Mouse (Mus musculus): ENCODE data around the gene Gm10065. TPM values are rescaled to one million over a fixed set of nuclear protein-coding genes. Genes with fewer than 3 reads are reported as not detected.

The Gm10065 gene
- polyA plus RNA-seq, 1 experiment from 2014 or later = not detected

DNA sequence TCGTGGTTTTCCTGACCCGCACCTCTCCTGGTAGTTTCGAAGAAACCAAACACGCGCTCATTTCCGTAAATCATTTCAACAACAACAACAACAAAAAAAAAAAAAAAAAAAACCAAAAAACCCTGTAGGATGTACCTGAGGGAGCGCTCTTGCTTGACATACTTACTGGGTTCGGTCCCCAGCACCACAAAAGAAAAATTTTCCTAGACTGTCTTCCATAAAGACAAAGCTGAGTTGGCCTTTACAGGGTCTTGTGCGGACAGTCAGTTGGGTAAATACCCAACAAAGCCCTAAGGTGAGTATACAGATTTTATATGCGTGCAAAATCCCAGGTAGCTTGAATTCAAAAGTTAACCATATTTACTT lies 38.1 kb downstream of the Gm10065 start:
- Histone ChIP-seq H3K27ac (ENCODE audit: low read length) (no peak overlapping the region), H3K4me3 (replicated peaks; ENCODE audit: low read length) (peak overlapping the region; percentile 68), H3K27me3 (replicated peaks; ENCODE audit: control insufficient read depth, insufficient read depth, low read length) (no peaks in the 10 kb centered on the region), H3K36me3 (ENCODE audit: control insufficient read depth, insufficient read depth) (peaks cover 16% of the 10 kb centered on the region), H3K9ac (replicated peaks; ENCODE audit: low read depth, low read length) (peak overlapping the region; percentile 77), H3K4me2 (ENCODE audit: low read length) (peak overlapping the region; percentile 96), H3K9me3 (ENCODE audit: control insufficient read depth, low read length) (no peaks in the 10 kb centered on the region), H3K4me1 (replicated peaks; ENCODE audit: control insufficient read depth, insufficient read depth, low read length) (peaks cover 9% of the 10 kb centered on the region)
- WGBS = 14% methylated on average over 10 of the region's 10 CpGs
- peak; percentile 31 for ATAC-seq

DNA sequence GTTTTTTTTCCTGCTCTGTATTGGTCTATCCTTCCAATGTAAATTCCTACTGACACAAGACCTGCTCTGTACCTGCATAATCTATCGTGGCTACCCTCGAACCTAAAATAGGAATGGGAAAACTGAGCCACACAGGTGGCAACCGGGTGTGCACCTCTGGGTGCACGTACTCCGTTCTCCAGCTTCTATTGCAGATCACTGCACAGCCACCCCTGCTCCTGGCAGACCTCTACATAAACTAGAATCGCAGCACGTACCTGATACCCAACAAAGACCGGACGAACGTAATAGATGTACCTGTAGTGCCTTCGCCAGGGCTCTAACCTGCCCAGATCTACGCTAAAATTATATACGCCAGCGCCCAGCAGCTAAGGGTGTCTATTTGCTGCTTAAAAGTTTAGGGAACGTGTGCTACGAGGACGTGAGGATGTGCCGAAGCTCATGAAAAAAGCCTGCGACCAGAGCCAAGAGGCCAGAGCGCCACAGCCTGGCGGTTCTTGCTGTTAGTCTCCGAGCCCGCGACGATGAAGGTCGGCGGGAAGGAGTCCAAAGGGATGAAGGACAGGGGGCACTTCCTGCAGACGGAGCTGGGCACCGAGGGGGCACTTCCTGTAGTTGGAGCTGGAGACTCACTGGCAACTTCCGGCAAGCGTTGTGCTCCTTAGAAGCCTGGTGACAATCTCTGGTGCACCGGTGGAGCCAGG lies 38.6 kb downstream of the Gm10065 start, which contains the start of gene Pgbd1:
Gene Pgbd1, minus strand, starts transcription at position 556 of the 704 bp plus-strand sequence.
- H3K27ac ChIP-seq (ENCODE audit: low read length) = peak within 1 kb of the TSS; percentile 66
- no peaks in the 10 kb centered on the region for H3K27me3 ChIP-seq (replicated peaks; ENCODE audit: control insufficient read depth, insufficient read depth, low read length)
- WGBS = under 1% methylated on average over 32 of the region's 32 CpGs
- peaks cover 9% of the 10 kb centered on the region for H3K4me1 ChIP-seq (replicated peaks; ENCODE audit: control insufficient read depth, insufficient read depth, low read length)
- peak within 1 kb of the TSS; percentile 68 for H3K4me3 ChIP-seq (replicated peaks; ENCODE audit: low read length)
- H3K36me3 ChIP-seq (ENCODE audit: control insufficient read depth, insufficient read depth) = peaks cover 15% of the 10 kb centered on the region; the same call in 1 of the 2 replicates
- peak; percentile 91 for ATAC-seq
- H3K9me3 ChIP-seq (ENCODE audit: control insufficient read depth, low read length) = no peaks in the 10 kb centered on the region
- H3K9ac ChIP-seq (replicated peaks; ENCODE audit: low read depth, low read length) = peak within 1 kb of the TSS; percentile 77
- peak within 1 kb of the TSS; percentile 96 for H3K4me2 ChIP-seq (ENCODE audit: low read length)

DNA sequence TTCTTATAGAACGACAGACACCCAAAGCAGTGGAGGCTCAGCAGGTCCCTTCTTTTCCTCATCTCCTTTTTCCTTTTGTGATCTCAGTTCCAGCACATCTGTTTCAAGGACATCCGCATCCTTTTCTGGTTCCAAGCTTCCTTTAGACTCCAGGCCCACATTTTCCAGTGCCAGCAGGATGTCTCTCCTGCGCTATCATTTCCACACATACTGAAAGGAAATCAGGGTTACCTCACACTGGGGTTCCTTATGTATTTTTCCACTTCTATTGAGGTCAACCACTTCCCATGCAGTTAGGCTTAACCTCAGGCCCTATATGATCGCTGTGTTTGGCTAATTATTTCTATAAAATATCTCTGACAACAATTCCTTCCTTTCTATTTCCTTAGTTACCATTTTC lies 43.8 kb downstream of the Gm10065 start:
- no peak overlapping the region for H3K9ac ChIP-seq (replicated peaks; ENCODE audit: low read depth, low read length)
- no peaks in the 10 kb centered on the region for H3K36me3 ChIP-seq (ENCODE audit: control insufficient read depth, insufficient read depth)
- H3K27ac ChIP-seq (ENCODE audit: low read length) = no peak overlapping the region
- no peak overlapping the region for H3K4me2 ChIP-seq (ENCODE audit: low read length)
- H3K4me1 ChIP-seq (replicated peaks; ENCODE audit: control insufficient read depth, insufficient read depth, low read length) = peaks cover 5% of the 10 kb centered on the region
- H3K27me3 ChIP-seq (replicated peaks; ENCODE audit: control insufficient read depth, insufficient read depth, low read length) = no peaks in the 10 kb centered on the region
- 91% methylated on average over 4 of the region's 4 CpGs for WGBS
- H3K9me3 ChIP-seq (ENCODE audit: control insufficient read depth, low read length) = no peaks in the 10 kb centered on the region
- no peak overlapping the region for H3K4me3 ChIP-seq (replicated peaks; ENCODE audit: low read length)
- no peak for ATAC-seq

MicroRNA genes within 50 kb of the gene (microRNA counts, 519-probe panel; counts per million panel counts)
- 3,015 counts per million, percentile 77 among the panel's probes with 10 or more counts for microRNA mmu-miR-1896

Small RNA genes lying within 50 kb of the gene (microRNA-seq; reads per million reads assigned to microRNA genes)
- not detected for gene Mir1896

Other genes with a start within 250 kb of the Gm10065 start
- not detected in 2 replicates for gene Gpx5, start 186.7 kb downstream of the Gm10065 start, polyA plus RNA-seq (2015; fragmentation: Nextera tagmentation; extraction: Ambion mirVana)
- gene Gpx6, start 167.3 kb downstream of the Gm10065 start, polyA plus RNA-seq (2015; fragmentation: Nextera tagmentation; extraction: Ambion mirVana) = not detected in 2 replicates
- gene Olfr1367, start 132.5 kb downstream of the Gm10065 start, polyA plus RNA-seq (2015; fragmentation: Nextera tagmentation; extraction: Ambion mirVana) = not detected in 2 replicates
- 15.5 and 16.1 TPM in 2 replicates for gene Zscan12, start 116.6 kb downstream of the Gm10065 start, polyA plus RNA-seq (2015; fragmentation: Nextera tagmentation; extraction: Ambion mirVana)
- gene Zkscan3, start 76.7 kb downstream of the Gm10065 start, polyA plus RNA-seq (2015; fragmentation: Nextera tagmentation; extraction: Ambion mirVana) = 92.6 and 93.3 TPM in 2 replicates
- 2.0 and 3.4 TPM in 2 replicates for gene Pgbd1, start 38.4 kb downstream of the Gm10065 start, polyA plus RNA-seq (2015; fragmentation: Nextera tagmentation; extraction: Ambion mirVana)
- 16.2 and 22.1 TPM in 2 replicates for gene Zscan26, start 25.7 kb downstream of the Gm10065 start, polyA plus RNA-seq (2015; fragmentation: Nextera tagmentation; extraction: Ambion mirVana)
- gene Nkapl, start 10.9 kb downstream of the Gm10065 start, polyA plus RNA-seq (2015; fragmentation: Nextera tagmentation; extraction: Ambion mirVana) = 2.8 and 4.3 TPM in 2 replicates
- 10.1 and 10.7 TPM in 2 replicates for gene Zkscan4, start 534 bp downstream of the Gm10065 start, polyA plus RNA-seq (2015; fragmentation: Nextera tagmentation; extraction: Ambion mirVana)
- gene AK157302, start 15.8 kb upstream of the Gm10065 start, polyA plus RNA-seq (2015; fragmentation: Nextera tagmentation; extraction: Ambion mirVana) = 0.35 and 0.48 TPM in 2 replicates
- gene Gm11273, start 22.0 kb upstream of the Gm10065 start, polyA plus RNA-seq (2015; fragmentation: Nextera tagmentation; extraction: Ambion mirVana) = 7.4 and 8.0 TPM in 2 replicates
- 6.9 and 8.0 TPM in 2 replicates for gene Zkscan8, start 51.7 kb upstream of the Gm10065 start, polyA plus RNA-seq (2015; fragmentation: Nextera tagmentation; extraction: Ambion mirVana)
- 0.15 and 0.29 TPM in 2 replicates for gene Olfr1366, start 63.4 kb upstream of the Gm10065 start, polyA plus RNA-seq (2015; fragmentation: Nextera tagmentation; extraction: Ambion mirVana)
- 0.07 TPM in 1 of 2 replicates, not detected in the other for gene Olfr1535, start 80.5 kb upstream of the Gm10065 start, polyA plus RNA-seq (2015; fragmentation: Nextera tagmentation; extraction: Ambion mirVana)
- gene Olfr1364, start 102.3 kb upstream of the Gm10065 start, polyA plus RNA-seq (2015; fragmentation: Nextera tagmentation; extraction: Ambion mirVana) = not detected in 2 replicates
- gene Olfr1362, start 134.6 kb upstream of the Gm10065 start, polyA plus RNA-seq (2015; fragmentation: Nextera tagmentation; extraction: Ambion mirVana) = not detected in 2 replicates
- 0.06 TPM in 1 of 2 replicates, not detected in the other for gene Olfr11, start 163.1 kb upstream of the Gm10065 start, polyA plus RNA-seq (2015; fragmentation: Nextera tagmentation; extraction: Ambion mirVana)
- gene Olfr1361, start 183.9 kb upstream of the Gm10065 start, polyA plus RNA-seq (2015; fragmentation: Nextera tagmentation; extraction: Ambion mirVana) = not detected in 2 replicates
- gene Olfr1360, start 198.0 kb upstream of the Gm10065 start, polyA plus RNA-seq (2015; fragmentation: Nextera tagmentation; extraction: Ambion mirVana) = not detected in 2 replicates
- not detected in 2 replicates for gene Olfr1359, start 218.7 kb upstream of the Gm10065 start, polyA plus RNA-seq (2015; fragmentation: Nextera tagmentation; extraction: Ambion mirVana)
- 1.9 TPM in 1 of 2 replicates, not detected in the other for gene Hist1h2bl, start 236.7 kb upstream of the Gm10065 start, polyA plus RNA-seq (2015; fragmentation: Nextera tagmentation; extraction: Ambion mirVana)
- 12.5 and 20.8 TPM in 2 replicates for gene Hist1h2ai, start 237.0 kb upstream of the Gm10065 start, polyA plus RNA-seq (2015; fragmentation: Nextera tagmentation; extraction: Ambion mirVana)
- gene Hist1h3h, start 238.2 kb upstream of the Gm10065 start, polyA plus RNA-seq (2015; fragmentation: Nextera tagmentation; extraction: Ambion mirVana) = 2.2 and 3.7 TPM in 2 replicates
- 1.2 and 2.2 TPM in 2 replicates for gene Hist1h2bm, start 242.6 kb upstream of the Gm10065 start, polyA plus RNA-seq (2015; fragmentation: Nextera tagmentation; extraction: Ambion mirVana)